Mouse (Mus musculus): Measurements from ENCODE around the gene Spred1. TPM values are rescaled to one million over a fixed set of nuclear protein-coding genes. Genes with fewer than 3 reads are reported as not detected.

Spred1 gene
- total RNA-seq, 1 experiment, result 44.7 TPM

GRCm38 (mm10) chr2:117195151-117195550, 74.0 kb downstream of the Spred1 start:
- no peak for DNase-seq (ENCODE audit: low read depth, low spot score)
- no peaks in the 10 kb centered on the region for H3K9me3 ChIP-seq (ENCODE audit: control insufficient read depth, insufficient read depth, low read depth, low read length)
- H3K9ac ChIP-seq (ENCODE audit: insufficient read depth, low read depth, low read length, poor library complexity, severe bottlenecking), result no peak overlapping the region
- H3K4me3 ChIP-seq (ENCODE audit: insufficient read depth in 1 of 2, low read depth in 1 of 2, low read length in 2 of 2, poor library complexity in 1 of 2, severe bottlenecking in 1 of 2), result no peak overlapping the region
- in situ Hi-C loops (cut with MboI; ENCODE audit: low sequenced_read_pairs in 2 of 2, unreplicated experiment in 2 of 2), result loop anchor here in 1 of 2 experiments (25.0 kb wide), 1 partner anchor 308 kb away; the partner anchor contains the start of gene Tmco5
- H3K27ac ChIP-seq (ENCODE audit: insufficient read depth, low read depth, low read length, poor library complexity, severe bottlenecking), result no peak overlapping the region
- TF ChIP-seq CHD2 (IDR thresholded peaks at IDR 0.05; ENCODE audit: low read depth, low read length) (no peak), ZNF384 (IDR thresholded peaks at IDR 0.05; ENCODE audit: low read depth, low read length) (no peak), HCFC1 (IDR thresholded peaks at IDR 0.05; ENCODE audit: borderline replicate concordance, insufficient read depth, low read length) (no peak), ZC3H11A (IDR thresholded peaks at IDR 0.05; ENCODE audit: borderline replicate concordance, low read depth, low read length) (no peak), MAFK (IDR thresholded peaks at IDR 0.05; ENCODE audit: insufficient read depth, low read depth, low read length) (no peak)
- no peaks in the 10 kb centered on the region for H3K36me3 ChIP-seq (ENCODE audit: control insufficient read depth, insufficient read depth, low read length, poor library complexity, severe bottlenecking)
- peaks cover 0 to 11% of the 10 kb centered on the region in 2 experiments; a peak in 2 of 4 replicates for H3K4me1 ChIP-seq (ENCODE audit: control insufficient read depth in 2 of 2, insufficient read depth in 2 of 2, low read length in 2 of 2, poor library complexity in 1 of 2)

GRCm38 (mm10) chr2:117195578-117195977, 74.4 kb downstream of the Spred1 start:
- TF ChIP-seq ZC3H11A (IDR thresholded peaks at IDR 0.05; ENCODE audit: borderline replicate concordance, low read depth, low read length), result no peak
- TF ChIP-seq CHD2 (IDR thresholded peaks at IDR 0.05; ENCODE audit: low read depth, low read length), result no peak
- no peak for TF ChIP-seq HCFC1 (IDR thresholded peaks at IDR 0.05; ENCODE audit: borderline replicate concordance, insufficient read depth, low read length)
- TF ChIP-seq ZNF384 (IDR thresholded peaks at IDR 0.05; ENCODE audit: low read depth, low read length), result no peak
- no peak for TF ChIP-seq MAFK (IDR thresholded peaks at IDR 0.05; ENCODE audit: insufficient read depth, low read depth, low read length)
- DNase-seq (ENCODE audit: low read depth, low spot score), result no peak
- no peak overlapping the region for H3K4me3 ChIP-seq (ENCODE audit: insufficient read depth in 1 of 2, low read depth in 1 of 2, low read length in 2 of 2, poor library complexity in 1 of 2, severe bottlenecking in 1 of 2)
- in situ Hi-C loops (cut with MboI; ENCODE audit: low sequenced_read_pairs in 2 of 2, unreplicated experiment in 2 of 2), result loop anchor here in 1 of 2 experiments (25.0 kb wide), 1 partner anchor 308 kb away; the partner anchor contains the start of gene Tmco5
- H3K36me3 ChIP-seq (ENCODE audit: control insufficient read depth, insufficient read depth, low read length, poor library complexity, severe bottlenecking), result no peaks in the 10 kb centered on the region
- H3K9ac ChIP-seq (ENCODE audit: insufficient read depth, low read depth, low read length, poor library complexity, severe bottlenecking), result no peak overlapping the region; the same call in 1 of the 2 replicates
- no peak overlapping the region for H3K27ac ChIP-seq (ENCODE audit: insufficient read depth, low read depth, low read length, poor library complexity, severe bottlenecking)
- H3K4me1 ChIP-seq (ENCODE audit: control insufficient read depth in 2 of 2, insufficient read depth in 2 of 2, low read length in 2 of 2, poor library complexity in 1 of 2), result peaks cover 0 to 11% of the 10 kb centered on the region in 2 experiments; a peak in 2 of 4 replicates
- H3K9me3 ChIP-seq (ENCODE audit: control insufficient read depth, insufficient read depth, low read depth, low read length), result no peaks in the 10 kb centered on the region

DNA sequence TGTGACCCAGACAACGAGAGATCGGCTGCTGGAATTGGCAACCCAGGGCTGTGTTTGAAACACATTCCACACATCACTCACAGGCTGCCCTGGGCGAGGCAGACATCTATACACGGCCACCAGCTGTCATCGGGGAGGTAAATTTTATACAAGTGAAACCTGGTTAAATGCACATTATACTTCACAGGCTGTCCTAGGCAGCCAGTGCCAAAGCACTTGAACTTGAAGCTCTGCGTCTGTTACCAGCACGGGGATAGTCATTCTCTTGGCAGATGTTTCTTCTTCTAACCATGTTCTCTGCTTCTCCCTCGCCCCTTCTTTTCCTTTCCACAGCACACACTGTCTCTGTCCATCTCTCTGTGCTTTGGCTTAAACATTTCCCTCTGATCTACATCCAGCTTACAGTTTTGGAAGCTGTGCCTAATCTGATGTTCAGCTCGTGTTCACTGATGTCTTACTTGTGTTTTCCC, 79.7 kb downstream of the Spred1 start:
- no peak for DNase-seq (ENCODE audit: low read depth, low spot score)
- peaks cover 0 to under 1% of the 10 kb centered on the region in 2 experiments; a peak in 1 of 4 replicates for H3K4me1 ChIP-seq (ENCODE audit: control insufficient read depth in 2 of 2, insufficient read depth in 2 of 2, low read length in 2 of 2, poor library complexity in 1 of 2)
- H3K27ac ChIP-seq (ENCODE audit: insufficient read depth, low read depth, low read length, poor library complexity, severe bottlenecking), result no peak overlapping the region
- no peak for TF ChIP-seq HCFC1 (IDR thresholded peaks at IDR 0.05; ENCODE audit: borderline replicate concordance, insufficient read depth, low read length)
- no peak for TF ChIP-seq ZNF384 (IDR thresholded peaks at IDR 0.05; ENCODE audit: low read depth, low read length)
- TF ChIP-seq CHD2 (IDR thresholded peaks at IDR 0.05; ENCODE audit: low read depth, low read length), result no peak
- TF ChIP-seq MAFK (IDR thresholded peaks at IDR 0.05; ENCODE audit: insufficient read depth, low read depth, low read length), result no peak
- no peak for TF ChIP-seq ZC3H11A (IDR thresholded peaks at IDR 0.05; ENCODE audit: borderline replicate concordance, low read depth, low read length)
- no peak overlapping the region for H3K4me3 ChIP-seq (ENCODE audit: insufficient read depth in 1 of 2, low read depth in 1 of 2, low read length in 2 of 2, poor library complexity in 1 of 2, severe bottlenecking in 1 of 2)
- in situ Hi-C loops (cut with MboI; ENCODE audit: low sequenced_read_pairs in 2 of 2, unreplicated experiment in 2 of 2), result no loop called here
- H3K36me3 ChIP-seq (ENCODE audit: control insufficient read depth, insufficient read depth, low read length, poor library complexity, severe bottlenecking), result no peaks in the 10 kb centered on the region
- H3K9me3 ChIP-seq (ENCODE audit: control insufficient read depth, insufficient read depth, low read depth, low read length), result no peaks in the 10 kb centered on the region
- no peak overlapping the region for H3K9ac ChIP-seq (ENCODE audit: insufficient read depth, low read depth, low read length, poor library complexity, severe bottlenecking)

DNA sequence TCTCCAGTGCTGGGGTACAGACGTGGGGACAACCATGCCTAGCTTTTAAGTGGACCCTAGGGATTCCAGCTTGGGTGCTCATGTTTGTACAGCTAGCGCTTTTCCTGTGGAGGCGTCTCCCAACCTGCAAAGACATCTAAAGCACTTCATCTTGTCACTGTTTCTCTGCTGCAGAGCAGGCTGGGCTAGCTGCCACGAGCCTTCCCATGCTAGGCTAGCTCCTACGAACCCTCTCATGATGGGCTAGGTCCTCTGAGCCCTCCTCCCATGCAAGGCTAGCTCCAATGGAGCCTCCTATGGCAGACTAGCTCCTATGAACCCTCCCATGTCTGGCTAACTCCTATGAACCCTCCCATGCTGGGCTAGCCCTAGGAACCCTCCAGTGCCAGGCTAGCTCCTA, 82.2 kb downstream of the Spred1 start:
- Histone ChIP-seq H3K9ac (ENCODE audit: insufficient read depth, low read depth, low read length, poor library complexity, severe bottlenecking) (no peak overlapping the region), H3K27ac (ENCODE audit: insufficient read depth, low read depth, low read length, poor library complexity, severe bottlenecking) (no peak overlapping the region), H3K36me3 (ENCODE audit: control insufficient read depth, insufficient read depth, low read length, poor library complexity, severe bottlenecking) (no peaks in the 10 kb centered on the region), H3K4me3 (ENCODE audit: insufficient read depth in 1 of 2, low read depth in 1 of 2, low read length in 2 of 2, poor library complexity in 1 of 2, severe bottlenecking in 1 of 2) (no peak overlapping the region), H3K4me1 (ENCODE audit: control insufficient read depth in 2 of 2, insufficient read depth in 2 of 2, low read length in 2 of 2, poor library complexity in 1 of 2) (no peaks in the 10 kb centered on the region; a peak in 1 of 4 replicates), H3K9me3 (ENCODE audit: control insufficient read depth, insufficient read depth, low read depth, low read length) (no peaks in the 10 kb centered on the region)
- in situ Hi-C loops (cut with MboI; ENCODE audit: low sequenced_read_pairs in 2 of 2, unreplicated experiment in 2 of 2), result no loop called here
- no peak for TF ChIP-seq CHD2 (IDR thresholded peaks at IDR 0.05; ENCODE audit: low read depth, low read length)
- TF ChIP-seq HCFC1 (IDR thresholded peaks at IDR 0.05; ENCODE audit: borderline replicate concordance, insufficient read depth, low read length), result no peak
- no peak for TF ChIP-seq MAFK (IDR thresholded peaks at IDR 0.05; ENCODE audit: insufficient read depth, low read depth, low read length)
- no peak for TF ChIP-seq ZC3H11A (IDR thresholded peaks at IDR 0.05; ENCODE audit: borderline replicate concordance, low read depth, low read length)
- TF ChIP-seq ZNF384 (IDR thresholded peaks at IDR 0.05; ENCODE audit: low read depth, low read length), result no peak
- DNase-seq (ENCODE audit: low read depth, low spot score), result no peak
